Mouse (Mus musculus): ENCODE data around the gene Fam227a.

DNA sequence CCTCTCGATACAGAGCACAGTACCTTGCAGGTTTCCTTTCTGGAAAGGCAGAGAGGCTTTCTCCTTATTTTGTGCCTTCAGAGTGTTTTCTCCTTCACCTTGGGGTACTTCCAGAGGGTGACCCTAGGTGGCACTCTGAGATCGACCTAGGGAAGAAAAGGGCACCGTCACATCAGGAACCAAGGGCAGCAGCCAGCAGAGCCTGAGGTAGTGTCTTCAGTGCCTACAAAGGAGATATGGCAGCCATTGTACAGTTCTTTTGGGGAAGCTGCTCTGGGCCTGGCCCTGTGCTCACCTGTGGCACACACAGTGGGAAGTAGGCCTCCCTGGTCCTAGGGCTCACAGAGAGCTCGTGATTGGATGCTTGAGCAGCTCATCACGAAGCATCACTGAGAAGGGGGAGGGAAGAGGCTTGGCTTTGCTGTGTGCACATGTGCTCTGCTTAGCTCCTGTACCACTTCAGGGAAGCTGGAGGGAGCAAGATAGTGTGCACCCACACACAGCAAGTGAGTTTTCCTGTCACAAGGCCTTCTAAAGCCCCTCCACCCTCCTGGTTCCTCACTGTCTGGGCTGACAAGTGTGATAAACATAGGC, 49.6 kb upstream of the Fam227a start:
- TF ChIP-seq E2F4 (IDR thresholded peaks at IDR 0.05; ENCODE audit: insufficient read depth): no peak
- no peak for TF ChIP-seq POLR2A (IDR thresholded peaks at IDR 0.05; ENCODE audit: insufficient read length, low read depth)
- TF ChIP-seq USF1 (IDR thresholded peaks at IDR 0.05; ENCODE audit: low read depth): no peak
- TF ChIP-seq POLR2AphosphoS2 (IDR thresholded peaks at IDR 0.05; ENCODE audit: insufficient read length, low read depth): no peak
- no peak for TF ChIP-seq TCF12 (IDR thresholded peaks at IDR 0.05; ENCODE audit: insufficient read depth, poor library complexity, severe bottlenecking)
- no peak for TF ChIP-seq MAX (IDR thresholded peaks at IDR 0.05; ENCODE audit: low read depth)
- TF ChIP-seq CEBPB (IDR thresholded peaks at IDR 0.05; ENCODE audit: insufficient read depth, poor library complexity, severe bottlenecking): no peak
